Mouse (Mus musculus): Measurements from ENCODE around the gene B4galt5.

- TF ChIP-seq CTCF (IDR thresholded peaks at IDR 0.05 in 2 of 3, conservative IDR thresholded peaks at IDR 0.05 in 1 of 3; ENCODE audit: control insufficient read depth in 1 of 3, insufficient read depth in 1 of 3, low read depth in 2 of 3, low read length in 3 of 3, poor library complexity in 1 of 3, severe bottlenecking in 1 of 3) (no peak), POLR2AphosphoS2 (IDR thresholded peaks at IDR 0.05; ENCODE audit: low read length) (no peak), POLR2A (IDR thresholded peaks at IDR 0.05; ENCODE audit: control insufficient read depth in 1 of 2, insufficient read depth in 1 of 2, low read depth in 1 of 2, low read length in 2 of 2, poor library complexity in 1 of 2) (no peak), CHD2 (IDR thresholded peaks at IDR 0.05; ENCODE audit: low read length) (no peak), GATA1 (IDR thresholded peaks at IDR 0.05; ENCODE audit: low read depth, low read length) (no peak), MAX (IDR thresholded peaks at IDR 0.05; ENCODE audit: low read length) (no peak), E2F4 (IDR thresholded peaks at IDR 0.05; ENCODE audit: borderline replicate concordance, low read depth, low read length) (no peak), TCF12 (IDR thresholded peaks at IDR 0.05; ENCODE audit: low read depth, low read length) (no peak), GABPA (IDR thresholded peaks at IDR 0.05; ENCODE audit: low read depth, low read length) (no peak), USF2 (IDR thresholded peaks at IDR 0.05; ENCODE audit: borderline replicate concordance in 1 of 2, insufficient read depth in 1 of 2, low read depth in 1 of 2, low read length in 2 of 2) (no peak), CHD1 (IDR thresholded peaks at IDR 0.05; ENCODE audit: low read depth, low read length) (no peak), BHLHE40 (IDR thresholded peaks at IDR 0.05; ENCODE audit: borderline replicate concordance, low read depth, low read length) (no peak)
Observed at GRCm38 (mm10) chr2:167274713-167275465, 74.1 kb downstream of the B4galt5 start.
